Mouse (Mus musculus) spleen, adult 2 months (tissue): ENCODE results near the gene Col12a1. TPM values are rescaled to one million over a fixed set of nuclear protein-coding genes. Genes with fewer than 3 reads are reported as not detected.
"Not testable (repeated sequence)": the region's sequence is repeated elsewhere in the genome, so short reads cannot be mapped to it uniquely, and the experiment has no call there.

ENCODE experiments used
- DNase-seq, 2 experiments: peaks; one replicate each; pipeline versions ENCODE4 v3.0.0 to v3.0.0-alpha.2; 2012 to 2021; ENCODE audit warnings: low spot score in 2 of 2, low read depth in 1 of 2
- H3K27ac ChIP-seq: fragments of 200-500 bp; 2 replicates; pipeline ENCODE4 v1.5.1; 2012; ENCODE audit warnings: low read length, inconsistent platforms; ENCODE audit not compliant: insufficient read depth
- H3K27me3 ChIP-seq: fragments of 200-500 bp; 2 replicates; pipeline ENCODE4 v1.6.1; 2012; ENCODE audit warnings: mild to moderate bottlenecking, moderate library complexity, low read length, inconsistent platforms; ENCODE audit not compliant: control insufficient read depth, insufficient read depth
- H3K36me3 ChIP-seq: fragments of 200-500 bp; 2 replicates; pipeline ENCODE4 v1.6.1; 2012; ENCODE audit warnings: mild to moderate bottlenecking, low read length, inconsistent platforms; ENCODE audit not compliant: control insufficient read depth, insufficient read depth
- H3K4me1 ChIP-seq: fragments of 200-500 bp; 2 replicates; pipeline ENCODE4 v1.6.1; 2011; ENCODE audit warnings: inconsistent platforms; ENCODE audit not compliant: control insufficient read depth, insufficient read depth, insufficient read length
- H3K4me3 ChIP-seq: fragments of 200-500 bp; 2 replicates; pipeline ENCODE4 v1.5.1; 2011; ENCODE audit warnings: mild to moderate bottlenecking, inconsistent platforms; ENCODE audit not compliant: insufficient read depth, insufficient read length; ENCODE audit errors: extremely low read depth
- CTCF ChIP-seq: fragments of 200-500 bp; IDR thresholded peaks from 2 replicates; pipeline ENCODE4 v1.5.1; 2011; ENCODE audit warnings: mild to moderate bottlenecking, inconsistent platforms; ENCODE audit not compliant: insufficient read depth, insufficient read length, insufficient replicate concordance; ENCODE audit errors: extremely low read depth
- POLR2A ChIP-seq: fragments of 200-500 bp; IDR thresholded peaks from 2 replicates; pipeline ENCODE4 v1.6.1; 2011; ENCODE audit warnings: low read depth, low read length, inconsistent platforms
- WGBS: fragments of 180-500 bp; shearing (Covaris S2); methylation state at CpG from one replicate; pipeline ENCODE4 v1.1.7; 2018; 5-methylcytosine and 5-hydroxymethylcytosine counted together
- polyA plus RNA-seq: library from polyadenylated mRNA; depleted of rRNA; stranded (reverse); fragments of >200 nt; gene quantifications from 2 replicates; pipeline ENCODE4 v1.2.3, GENCODE M21; 2012

The Col12a1 gene
- polyA plus RNA-seq, 1 experiment: 3.2 TPM

DNA sequence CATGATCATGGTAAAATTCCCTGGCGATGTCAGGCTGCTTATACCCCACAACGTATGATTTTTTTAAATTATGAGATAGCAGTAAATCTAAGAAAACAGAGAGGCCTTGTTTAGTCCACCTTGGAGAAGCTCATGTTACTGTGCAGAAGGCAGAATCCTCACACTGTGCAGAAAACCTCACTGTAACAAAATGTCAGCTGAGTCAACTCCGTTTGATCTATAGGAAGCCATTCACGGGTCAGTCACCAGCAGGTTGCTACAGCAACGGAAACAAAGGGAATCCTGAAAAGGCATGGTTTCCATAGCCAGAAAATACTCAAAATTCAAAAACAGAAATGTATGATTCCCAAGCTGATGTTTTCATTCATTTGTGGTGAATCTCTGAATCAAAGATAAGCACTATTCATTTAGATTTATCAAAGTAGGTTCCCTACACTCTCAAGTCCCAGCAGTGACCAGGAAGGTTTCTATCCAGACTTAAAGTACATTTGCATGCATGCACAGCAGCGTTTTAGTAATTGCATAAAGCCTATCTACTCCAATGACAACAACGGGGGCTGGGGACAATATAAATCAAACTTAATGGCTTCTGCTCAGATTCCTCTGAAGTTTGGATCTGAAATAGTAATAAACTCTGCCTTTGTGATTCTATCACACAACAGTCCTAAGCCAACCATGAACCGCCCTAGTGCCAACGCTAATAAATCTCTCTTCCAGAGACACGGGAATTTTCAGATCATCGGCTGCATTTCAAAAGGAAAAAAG, 28.7 kb downstream of the Col12a1 start:
- H3K4me3 ChIP-seq: no peak overlapping the region
- DNase-seq: no peak

DNA sequence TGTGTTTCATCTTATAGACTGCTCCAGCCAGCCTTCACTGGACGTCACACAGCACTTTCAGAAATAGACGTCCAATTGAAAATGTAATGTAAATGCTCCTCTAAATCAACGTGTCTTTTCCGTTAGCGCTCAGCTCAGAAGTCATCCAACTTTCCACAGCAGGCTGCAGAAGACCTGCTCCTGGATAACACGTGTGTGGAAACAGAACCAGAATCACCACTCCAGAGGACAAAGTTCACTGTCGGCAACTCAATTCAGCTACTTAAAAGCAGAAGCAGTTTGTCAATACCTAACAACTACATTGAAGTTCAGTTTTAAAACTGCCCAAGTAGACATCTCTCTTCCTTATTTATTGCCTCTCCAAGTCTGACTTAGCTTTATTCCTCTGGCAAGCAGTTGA, 29.3 kb downstream of the Col12a1 start:
- TF ChIP-seq POLR2A (no peak), CTCF (no peak)
- no peak overlapping the region for H3K4me3 ChIP-seq
- no peak for DNase-seq
- H3K36me3 ChIP-seq: no peaks in the 10 kb centered on the region
- H3K27ac ChIP-seq: no peak overlapping the region
- H3K4me1 ChIP-seq: no peaks in the 10 kb centered on the region
- 86% methylated on average over 7 of the region's 7 CpGs for WGBS
- no peaks in the 10 kb centered on the region; the same call in 1 of the 2 replicates for H3K27me3 ChIP-seq

More for the DNA sequence above, 28.7 kb downstream of the Col12a1 start:
- Histone ChIP-seq H3K27me3 (no peaks in the 10 kb centered on the region; the same call in 1 of the 2 replicates), H3K4me1 (no peaks in the 10 kb centered on the region), H3K36me3 (no peaks in the 10 kb centered on the region), H3K27ac (no peak overlapping the region)
- no peak for TF ChIP-seq POLR2A
- no peak for TF ChIP-seq CTCF
- WGBS: 81% methylated on average over 11 of the region's 11 CpGs

DNA sequence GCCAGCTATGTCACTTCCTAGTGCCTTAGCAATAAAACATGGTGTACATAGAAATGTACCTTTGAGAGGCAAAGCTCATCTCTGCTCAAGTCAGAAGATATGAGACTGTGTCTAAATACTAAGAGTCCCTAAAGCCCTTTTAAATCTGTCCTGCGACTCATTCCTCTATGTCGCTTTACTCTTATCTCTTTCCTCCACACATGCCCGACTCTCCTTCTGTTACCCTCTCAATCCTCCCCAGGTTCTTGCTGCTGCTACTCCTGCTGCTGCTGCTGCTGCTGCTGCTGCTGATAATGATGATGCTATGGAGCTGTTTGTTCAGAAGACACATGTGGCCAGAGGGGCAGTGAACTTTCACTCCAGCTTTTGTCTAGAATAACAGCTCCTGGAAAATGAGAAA, 31.4 kb downstream of the Col12a1 start:
- Histone ChIP-seq H3K4me3 (no peak overlapping the region), H3K4me1 (no peaks in the 10 kb centered on the region), H3K27me3 (no peaks in the 10 kb centered on the region; the same call in 1 of the 2 replicates), H3K27ac (no peak overlapping the region), H3K36me3 (no peaks in the 10 kb centered on the region)
- WGBS: 58% methylated on average over 3 of the region's 3 CpGs
- DNase-seq: no peak
- TF ChIP-seq POLR2A (no peak), CTCF (no peak)

DNA sequence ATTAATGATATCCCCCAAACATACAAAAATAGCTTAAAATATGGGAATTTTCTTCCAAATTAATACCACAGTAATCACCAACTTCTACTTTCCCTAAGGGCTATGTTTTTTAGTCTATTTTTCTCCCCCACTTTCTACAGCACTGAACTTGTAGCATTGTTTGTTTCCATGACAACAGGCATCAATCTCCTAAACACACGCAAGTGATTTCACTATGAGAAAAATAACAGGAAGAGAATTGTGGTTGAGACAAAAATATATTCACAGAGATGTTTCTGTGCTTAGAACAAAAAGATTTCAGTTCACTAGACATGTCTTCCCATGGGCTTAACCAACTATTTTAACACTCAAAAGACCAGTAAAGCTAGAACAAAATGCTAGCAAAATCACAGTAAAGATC, 32.6 kb downstream of the Col12a1 start:
- Histone ChIP-seq H3K27me3 (no peaks in the 10 kb centered on the region; the same call in 1 of the 2 replicates), H3K27ac (no peak overlapping the region), H3K4me3 (no peak overlapping the region), H3K4me1 (no peaks in the 10 kb centered on the region), H3K36me3 (no peaks in the 10 kb centered on the region)
- peak in 1 of 2 experiments; percentile 0 for DNase-seq
- WGBS: 15% methylated on average over 1 of the region's 1 CpGs
- TF ChIP-seq POLR2A (no peak), CTCF (no peak)

DNA sequence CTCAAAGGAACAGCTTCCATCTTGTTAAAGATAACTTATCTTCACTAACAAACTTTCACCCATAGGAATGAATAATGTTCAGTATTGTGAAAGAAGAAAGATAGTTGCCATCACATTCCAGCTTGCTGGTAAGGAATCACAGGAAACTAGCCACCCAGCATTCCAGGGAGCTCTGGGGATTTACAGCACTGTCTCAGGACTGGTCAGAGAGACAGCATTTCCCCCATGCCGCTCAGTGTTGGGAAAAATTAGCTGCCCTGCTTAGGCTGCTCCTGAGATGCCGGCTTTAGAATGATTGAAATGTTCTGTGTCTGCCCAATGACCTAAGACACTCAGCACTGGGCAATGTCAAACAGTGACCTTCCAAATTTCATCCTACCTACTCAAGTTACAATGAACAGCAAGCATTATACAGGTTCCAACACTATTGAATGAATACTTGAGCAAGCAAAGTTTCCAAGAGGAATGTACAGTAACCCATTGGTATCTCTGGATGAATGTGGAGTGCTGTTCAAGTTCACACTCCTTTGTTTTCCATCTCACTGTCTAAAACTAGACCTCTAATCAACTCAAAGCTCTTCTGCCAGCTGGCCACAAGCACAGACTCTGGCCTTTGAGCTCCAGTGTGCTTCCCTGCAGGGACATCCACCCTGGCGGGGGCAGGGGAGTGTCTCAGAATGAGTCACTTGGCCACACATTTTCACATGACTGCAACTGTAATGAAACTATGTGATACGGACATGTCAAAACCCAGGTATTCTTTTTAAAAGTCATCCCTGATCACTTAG, 38.0 kb downstream of the Col12a1 start:
- TF ChIP-seq POLR2A (no peak), CTCF (no peak)
- no peak for DNase-seq
- Histone ChIP-seq H3K4me3 (no peak overlapping the region), H3K27me3 (no peaks in the 10 kb centered on the region), H3K36me3 (no peaks in the 10 kb centered on the region), H3K4me1 (no peaks in the 10 kb centered on the region), H3K27ac (no peak overlapping the region)
- WGBS: 84% methylated on average over 4 of the region's 4 CpGs

DNA sequence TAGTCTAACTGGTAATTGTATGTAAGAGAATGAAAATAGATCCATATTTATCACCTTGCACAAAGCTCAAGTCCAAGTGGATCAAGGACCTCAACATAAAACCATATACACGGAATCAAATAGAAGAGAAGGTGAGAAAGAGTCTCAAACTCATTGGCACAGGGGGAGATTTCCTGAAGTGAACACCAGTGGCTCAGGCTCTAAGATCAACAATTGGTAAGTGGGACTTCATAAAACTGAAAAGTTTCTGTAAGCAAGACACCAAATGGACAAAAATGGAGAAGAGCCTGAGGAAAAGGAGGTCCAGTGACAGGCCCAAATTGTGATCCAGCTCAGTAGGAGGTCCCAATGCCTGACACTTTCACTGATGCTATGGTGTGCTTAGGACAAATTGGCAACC, 49.8 kb downstream of the Col12a1 start:
- DNase-seq, H3K4me1 ChIP-seq, H3K36me3 ChIP-seq, H3K27me3 ChIP-seq, H3K27ac ChIP-seq, H3K4me3 ChIP-seq: not testable (repeated sequence)
- 77% methylated on average over 1 of the region's 1 CpGs for WGBS
